Mouse (Mus musculus) embryo, embryonic 9.5 days (tissue): Measurements from ENCODE around the gene Dph7.
A peak's percentile ranks its signal among the peaks of the same experiment; 100 is the strongest.
"Not testable (repeated sequence)": the region's sequence is repeated elsewhere in the genome, so short reads cannot be mapped to it uniquely, and the experiment has no call there.

Source experiments
- DNase-seq: peaks from one replicate; pipeline ENCODE4 v3.0.0-alpha.2; 2017; ENCODE audit errors: extremely low spot score

Gene Dph7

GRCm38 (mm10) chr2:24970386-24970785 is 8.2 kb downstream of the Dph7 start:
- DNase-seq = no peak

GRCm38 (mm10) chr2:24974452-24974851 is 12.3 kb downstream of the Dph7 start:
- DNase-seq = not testable (repeated sequence)

GRCm38 (mm10) chr2:24974906-24975703 is 12.9 kb downstream of the Dph7 start, which contains the start of gene Mrpl41:
Mrpl41 (minus strand) TSS chr2:24975098.
- DNase-seq = peak; percentile 96

GRCm38 (mm10) chr2:24975704-24976297 is 13.6 kb downstream of the Dph7 start, which contains the start of gene Pnpla7:
Pnpla7 (plus strand) TSS chr2:24976033.
- peak; percentile 79 for DNase-seq

- DNase-seq = no peak
These were observed 14.8 kb downstream of the Dph7 start for GRCm38 (mm10) chr2:24976960-24977359.

GRCm38 (mm10) chr2:24987762-24988161 is 25.6 kb downstream of the Dph7 start:
- DNase-seq = no peak

GRCm38 (mm10) chr2:24995332-24995731 is 33.1 kb downstream of the Dph7 start:
- DNase-seq = no peak

GRCm38 (mm10) chr2:24996471-24996870 is 34.3 kb downstream of the Dph7 start:
- no peak for DNase-seq

GRCm38 (mm10) chr2:25000544-25001235 is 38.5 kb downstream of the Dph7 start:
- DNase-seq = no peak

GRCm38 (mm10) chr2:25003946-25004786 is 42.0 kb downstream of the Dph7 start:
- DNase-seq = no peak

- no peak for DNase-seq
These were observed 44.6 kb downstream of the Dph7 start for GRCm38 (mm10) chr2:25006767-25007166.

GRCm38 (mm10) chr2:25008250-25008649 is 46.0 kb downstream of the Dph7 start:
- DNase-seq = no peak
